Mouse (Mus musculus): ENCODE data around the gene Atp8b5.
A peak's percentile ranks its signal among the peaks of the same experiment; 100 is the strongest.

DNA sequence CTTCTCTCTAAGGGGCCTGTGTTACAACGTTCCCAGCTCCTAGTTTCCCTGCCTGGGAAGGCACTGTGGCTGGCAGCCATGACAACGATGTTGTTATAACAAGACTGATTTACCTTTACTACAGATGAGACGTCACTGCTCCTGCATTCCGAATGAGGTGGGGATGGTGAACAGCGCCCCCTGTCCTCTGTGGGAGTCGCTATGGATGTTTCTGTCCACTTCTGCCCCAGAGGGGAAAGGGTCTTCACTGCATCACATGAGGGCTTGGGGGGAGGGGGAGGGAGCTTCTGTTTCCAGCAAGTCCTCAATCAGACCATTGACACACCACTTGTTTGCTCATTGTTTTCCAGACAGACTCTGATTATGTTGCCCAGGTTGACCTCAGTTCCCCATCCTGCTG, 27.0 kb downstream of the Atp8b5 start:
- TF ChIP-seq CTCF (IDR thresholded peaks at IDR 0.05; ENCODE audit: extremely low read depth, insufficient read length, insufficient replicate concordance, low read depth, low read length) (peak; percentile 20; the same call in 1 of the 2 replicates), POLR2A (IDR thresholded peaks at IDR 0.05; ENCODE audit: low read depth, low read length) (no peak)
